Mouse (Mus musculus) gastrocnemius, adult 8-10 months (tissue): ENCODE results near the gene Prop1. TPM values are rescaled to one million over a fixed set of nuclear protein-coding genes. Genes with fewer than 3 reads are reported as not detected.

Experiments used
- DNase-seq, 2 experiments: peaks; one replicate each; pipeline ENCODE4 v3.0.0; 2022; ENCODE audit warnings: low spot score in 2 of 2
- total RNA-seq, 4 experiments: library from RNA; stranded (reverse); gene quantifications; 2 replicates each; pipeline ENCODE4 v1.2.4; 2022

Gene Prop1
- total RNA-seq = not detected

- DNase-seq = no peak
Observed at GRCm38 (mm10) chr11:50953665-50954064, at the start of gene Prop1. Gene Prop1 (minus strand): TSS chr11:50953765.

GRCm38 (mm10) chr11:51003296-51003695, 49.7 kb upstream of the Prop1 start, which contains the start of gene Olfr51:
Gene Olfr51 (plus strand): TSS chr11:51003596.
- DNase-seq = no peak

- DNase-seq = no peak
Observed at GRCm38 (mm10) chr11:50981667-50982066, 28.1 kb upstream of the Prop1 start, which contains the start of gene Olfr1377. Gene Olfr1377 (plus strand): TSS chr11:50981967.

DNA sequence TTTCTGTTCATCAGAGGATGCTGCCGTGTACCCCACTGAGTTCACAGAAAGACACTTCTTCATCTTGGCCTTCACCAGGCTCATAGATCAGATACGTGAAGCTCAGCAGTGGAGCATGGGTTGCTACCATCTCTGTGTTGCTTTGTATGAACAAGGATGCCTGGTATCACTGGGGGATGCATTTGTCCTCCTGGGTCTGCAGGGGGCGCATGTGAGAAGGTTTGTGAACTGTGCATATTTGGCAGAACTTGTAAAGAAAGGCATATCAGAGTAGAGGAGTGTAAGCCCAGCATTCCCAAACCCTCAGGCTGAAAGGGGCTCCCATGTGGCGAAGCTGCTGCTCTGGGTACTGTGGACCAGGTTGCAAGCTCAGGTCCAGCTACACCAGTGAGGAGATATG, 23.7 kb upstream of the Prop1 start:
- DNase-seq = no peak

DNA sequence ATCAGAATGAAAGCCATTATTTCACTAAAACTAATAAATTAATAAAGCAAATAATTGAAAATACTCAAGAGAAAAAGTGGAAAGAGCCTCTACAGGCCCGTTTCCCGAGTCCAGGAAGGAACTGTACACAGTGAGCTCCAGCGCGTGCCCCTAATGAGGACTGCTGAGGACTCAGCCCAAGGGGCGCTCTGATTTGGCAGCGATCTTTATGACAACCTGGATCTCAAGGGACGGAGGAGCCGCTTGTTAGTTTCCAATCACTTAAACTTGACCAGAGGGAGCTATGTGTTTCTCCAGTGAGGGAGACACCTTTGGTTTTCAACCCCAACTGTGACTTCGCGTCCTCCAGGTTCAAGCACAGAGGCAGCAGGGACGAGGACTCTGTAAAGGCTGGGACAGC, 12.7 kb upstream of the Prop1 start, which contains the start of gene Olfr1378:
Gene Olfr1378, plus strand, starts transcription at position 301 of the 400 bp plus-strand sequence.
- DNase-seq = no peak

DNA sequence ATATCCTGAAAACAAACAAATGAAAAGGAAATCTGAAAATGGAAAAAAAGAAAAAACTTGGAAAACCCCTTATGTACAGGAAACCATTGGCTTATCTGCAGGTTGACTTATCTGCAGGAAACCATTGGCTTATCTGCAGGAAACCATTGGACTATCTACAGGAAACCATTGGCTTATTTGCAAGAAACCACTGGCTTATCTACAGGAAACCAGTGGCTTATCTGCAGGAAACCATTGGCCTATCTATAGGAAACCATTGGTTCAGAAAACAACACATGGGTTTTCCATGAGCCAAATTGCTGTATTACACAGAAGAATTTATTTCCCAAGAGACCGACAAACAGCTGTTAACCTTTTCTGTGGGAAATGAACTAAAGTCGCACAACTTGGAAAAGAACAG, 11.3 kb upstream of the Prop1 start:
- no peak for DNase-seq

GRCm38 (mm10) chr11:50952290-50952689, 1.3 kb downstream of the Prop1 start:
- DNase-seq = no peak

GRCm38 (mm10) chr11:50943506-50943905, 10.1 kb downstream of the Prop1 start, which contains the start of gene 4933414I15Rik:
Gene 4933414I15Rik (minus strand): TSS chr11:50943765.
- no peak for DNase-seq

- DNase-seq = no peak
Observed at GRCm38 (mm10) chr11:50942386-50942785, 11.2 kb downstream of the Prop1 start.

DNA sequence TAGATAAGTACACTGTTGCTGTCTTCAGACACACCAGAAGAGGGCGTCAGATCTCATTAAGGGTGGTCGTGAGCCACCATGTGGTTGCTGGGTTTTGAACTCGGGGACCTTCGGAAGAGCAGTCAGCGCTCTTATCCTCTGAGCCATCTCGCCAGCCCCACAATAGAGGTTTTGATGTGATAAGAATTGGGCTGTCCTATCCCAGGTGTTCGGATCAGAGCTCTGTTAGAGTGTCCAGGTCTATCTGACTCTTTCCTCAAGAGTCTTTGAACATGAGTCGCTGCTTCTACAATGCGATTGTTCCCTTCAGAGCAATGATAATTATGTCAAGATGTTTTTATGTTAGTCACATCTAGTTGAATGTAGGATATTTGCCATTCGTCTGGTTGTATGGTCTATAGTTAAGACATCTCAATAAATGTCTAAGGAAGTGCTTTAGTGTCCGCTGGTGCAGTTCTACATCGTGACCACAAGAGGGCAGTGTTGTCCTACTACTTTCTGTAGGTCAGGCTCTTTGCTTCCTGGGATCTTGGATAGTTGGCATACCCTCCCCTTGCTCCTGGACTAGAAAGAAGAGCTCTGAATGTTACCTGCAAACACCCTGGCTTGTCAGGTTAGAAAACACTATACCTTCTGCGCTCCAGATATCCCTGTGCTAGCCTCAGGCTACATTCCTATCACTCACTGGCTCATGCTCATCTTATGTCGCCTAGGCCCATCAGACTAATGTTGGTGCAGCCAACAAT, 13.8 kb downstream of the Prop1 start:
- DNase-seq = no peak

DNA sequence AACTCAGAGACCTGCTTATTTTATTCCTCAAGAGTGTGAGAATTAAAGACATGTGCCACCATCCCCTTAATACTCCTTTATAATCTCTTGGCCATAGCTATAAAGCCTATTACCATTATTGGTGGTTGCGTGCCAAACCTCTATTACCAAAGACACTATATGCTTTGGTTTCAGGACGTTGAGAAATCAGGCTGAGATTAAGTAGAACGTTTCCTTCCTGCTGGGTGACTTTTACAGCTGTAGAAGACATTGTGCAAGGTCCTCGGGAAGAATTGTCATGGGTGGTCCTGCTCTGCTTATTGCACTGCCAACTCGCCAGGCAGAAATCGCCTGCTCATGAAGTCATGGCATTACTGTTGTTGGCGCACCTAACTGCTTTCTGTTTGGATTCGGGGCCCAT, 15.1 kb downstream of the Prop1 start:
- DNase-seq = no peak

GRCm38 (mm10) chr11:50932040-50932439, 21.5 kb downstream of the Prop1 start:
- DNase-seq = no peak

DNA sequence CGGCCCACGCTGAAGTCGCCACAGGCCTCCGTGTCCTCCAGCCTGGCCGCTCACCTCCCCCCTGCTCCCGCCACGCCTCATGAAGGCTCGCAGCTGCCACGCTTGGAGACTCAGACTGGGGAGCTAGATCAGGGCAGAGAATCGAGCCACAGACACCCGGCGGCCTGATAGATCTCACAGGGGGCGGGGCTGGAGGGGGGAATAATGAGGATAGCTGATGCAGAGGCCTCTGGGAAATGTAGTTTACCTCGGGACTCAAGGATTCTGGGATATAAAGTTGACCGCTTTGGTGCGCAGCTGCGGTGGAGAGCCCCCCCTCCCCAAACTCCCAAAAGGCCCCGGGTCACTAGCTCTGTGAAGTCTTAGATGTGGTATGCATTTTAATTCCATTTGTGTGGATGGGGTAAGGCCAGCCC, 22.1 kb downstream of the Prop1 start, which contains the start of gene Zfp354b:
Gene Zfp354b, minus strand, starts transcription at position 183 of the 416 bp plus-strand sequence.
- peak; percentile 64 to 67 for DNase-seq

DNA sequence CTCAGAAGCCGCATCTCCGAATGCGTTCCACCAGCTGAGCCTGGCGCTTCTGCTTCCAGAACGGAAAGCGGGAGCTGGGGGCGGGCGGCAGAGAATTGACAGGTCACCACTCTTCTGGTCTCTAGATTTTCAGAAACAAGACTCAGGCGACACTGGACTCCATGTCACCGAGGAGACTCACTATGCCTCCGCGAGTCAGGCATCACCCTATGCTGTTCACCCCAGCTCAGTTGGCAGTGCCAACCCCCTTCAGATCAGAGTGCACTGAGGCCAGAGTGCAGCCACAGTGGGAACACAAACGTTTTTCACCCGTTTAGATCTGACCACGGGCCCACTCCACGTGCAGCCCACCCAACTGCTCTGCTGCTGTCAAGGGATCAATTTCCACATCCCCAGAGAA, 22.5 kb downstream of the Prop1 start:
- no peak for DNase-seq

DNA sequence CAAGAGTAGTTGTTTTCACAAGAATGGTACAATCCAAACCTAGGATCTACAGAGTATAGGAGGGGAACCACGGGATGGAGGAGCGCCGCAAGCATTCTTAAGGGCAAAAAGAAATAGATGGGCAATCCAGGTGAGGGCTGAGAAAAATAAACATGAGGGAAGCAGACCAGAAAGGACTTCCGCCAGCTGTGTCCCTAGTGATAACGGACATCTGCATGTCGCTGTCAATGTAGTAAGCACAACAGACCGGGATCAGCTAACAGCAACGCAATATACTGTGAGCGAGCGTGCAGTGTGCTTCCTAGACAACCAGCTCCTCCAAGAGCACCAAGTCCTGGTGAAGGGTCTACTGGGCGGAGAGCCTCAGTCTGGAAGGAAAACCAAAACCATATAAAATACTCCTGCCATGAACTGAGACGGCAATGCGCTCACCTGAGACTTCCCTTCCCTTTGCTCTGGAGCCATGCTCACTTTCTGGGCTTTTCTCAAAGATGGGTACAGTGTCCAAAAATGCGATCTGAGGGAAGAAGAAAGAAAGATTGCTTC, 23.0 kb downstream of the Prop1 start:
- no peak for DNase-seq

DNA sequence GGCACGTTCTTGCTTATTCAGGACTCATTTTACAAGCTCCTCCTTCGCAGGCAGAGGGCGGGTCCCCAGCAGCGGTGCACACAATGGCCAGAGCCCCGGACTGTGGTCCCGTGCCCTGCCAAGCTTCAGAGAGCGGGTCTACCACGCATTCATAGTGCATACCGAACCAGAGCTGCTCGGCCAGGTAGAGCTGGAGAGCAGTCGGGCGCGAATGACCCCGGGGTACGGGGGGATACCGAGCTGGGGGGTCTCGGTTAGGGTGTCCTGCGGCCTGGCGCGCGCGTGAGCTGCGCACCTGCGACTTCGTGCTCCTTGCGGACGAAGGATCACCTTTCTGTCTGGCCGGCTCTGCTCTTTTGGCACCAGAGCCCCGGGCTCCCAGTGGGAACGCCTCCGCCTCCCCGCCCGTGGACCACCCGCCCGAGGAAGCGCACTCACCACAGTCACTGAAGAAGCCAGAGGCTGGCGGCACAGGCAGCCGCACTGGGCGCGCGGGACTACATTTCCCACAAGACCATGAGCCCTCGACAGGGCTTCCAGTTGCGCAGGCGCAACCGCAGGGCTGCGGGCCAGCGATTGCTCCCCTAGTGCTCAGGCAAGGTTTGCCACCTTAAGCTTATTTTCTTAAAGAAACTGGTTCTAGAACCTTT, 37.8 kb downstream of the Prop1 start, which contains the start of gene Zfp2:
Gene Zfp2, minus strand, starts transcription at position 495 of the 650 bp plus-strand sequence.
- DNase-seq = peak; percentile 75 to 89

GRCm38 (mm10) chr11:50914461-50914860, 39.1 kb downstream of the Prop1 start:
- no peak for DNase-seq

GRCm38 (mm10) chr11:50913301-50913700, 40.3 kb downstream of the Prop1 start:
- no peak for DNase-seq

DNA sequence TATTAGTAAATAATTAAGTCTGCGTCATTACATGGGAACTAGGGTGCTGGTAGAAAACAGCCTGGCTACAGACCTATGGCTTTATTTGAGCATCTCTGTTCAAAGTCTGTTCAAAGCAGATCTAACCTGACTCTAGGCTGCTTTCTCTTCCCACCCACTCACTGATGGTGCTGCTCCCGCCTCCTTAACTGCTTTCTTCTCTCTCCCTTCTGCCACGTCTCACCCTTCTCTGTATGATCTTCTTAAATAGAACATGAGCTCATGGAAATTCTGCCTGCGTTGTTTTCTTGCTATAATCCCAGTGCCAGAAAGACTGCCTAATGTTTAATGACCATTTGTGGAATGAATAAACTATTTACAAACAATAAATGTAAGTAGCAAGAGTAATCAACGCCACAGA, 45.4 kb downstream of the Prop1 start:
- DNase-seq = no peak
